Mouse (Mus musculus) heart, adult 2 months (tissue): ENCODE results near the gene Chrd. TPM values are rescaled to one million over a fixed set of nuclear protein-coding genes. Genes with fewer than 3 reads are reported as not detected.

Experiments used
- DNase-seq, 2 experiments: peaks; one replicate each; pipeline ENCODE4 v3.0.0; 2021
- H3K27ac ChIP-seq: fragments of 200-600 bp; 2 replicates; pipeline ENCODE4 v1.8.1; 2022
- H3K27me3 ChIP-seq: fragments of 200-500 bp; 2 replicates; pipeline ENCODE4 v1.6.1; 2012; ENCODE audit warnings: mild to moderate bottlenecking, low read length, inconsistent platforms, mixed read lengths; ENCODE audit not compliant: control insufficient read depth, insufficient read depth
- H3K36me3 ChIP-seq: fragments of 200-500 bp; 2 replicates; pipeline ENCODE4 v1.6.1; 2012; ENCODE audit warnings: low read length, inconsistent platforms; ENCODE audit not compliant: control insufficient read depth, insufficient read depth
- H3K4me1 ChIP-seq: fragments of 200-500 bp; 2 replicates; pipeline ENCODE4 v1.6.1; 2011; ENCODE audit warnings: low read length; ENCODE audit not compliant: control insufficient read depth, insufficient read depth
- H3K4me3 ChIP-seq: fragments of 200-600 bp; 2 replicates; pipeline ENCODE4 v1.8.1; 2022
- H3K79me2 ChIP-seq: fragments of 200-500 bp; replicated peaks from 2 replicates; pipeline ENCODE4 v1.6.1; 2012; ENCODE audit warnings: mild to moderate bottlenecking, inconsistent platforms, low read length, moderate library complexity, mixed read lengths; ENCODE audit not compliant: control insufficient read depth, insufficient read depth
- H3K9ac ChIP-seq: fragments of 200-500 bp; 2 replicates; pipeline ENCODE4 v1.6.1; 2012; ENCODE audit warnings: low read depth, mild to moderate bottlenecking, control low read depth, inconsistent platforms, low read length, mixed read lengths
- CTCF ChIP-seq: fragments of 200-600 bp; IDR thresholded peaks from 2 replicates; pipeline ENCODE4 v1.8.1; 2022; ENCODE audit warnings: antibody characterized with exemption, mild to moderate bottlenecking, moderate library complexity
- EP300 ChIP-seq: fragments of 200-500 bp; IDR thresholded peaks from 2 replicates; pipeline ENCODE4 v1.6.1; 2011; ENCODE audit warnings: low read depth, low read length, control low read depth; ENCODE audit not compliant: insufficient read depth
- POLR2A ChIP-seq: fragments of 200-500 bp; IDR thresholded peaks from 2 replicates; pipeline ENCODE4 v1.6.1; 2011; ENCODE audit warnings: mild to moderate bottlenecking, low read depth, low read length, control low read depth; ENCODE audit not compliant: insufficient read depth
- WGBS: fragments of 180-500 bp; shearing (Covaris S2); methylation state at CpG from one replicate; pipeline ENCODE4 v1.1.7; 2018; 5-methylcytosine and 5-hydroxymethylcytosine counted together
- intact Hi-C: fragments of 180-260 bp; cut with DNase I; formaldehyde crosslinking; loops from one replicate; pipeline ENCODE4 v1.15.1; 2025
- polyA plus RNA-seq: library from polyadenylated mRNA; depleted of rRNA; stranded (reverse); fragments of >200 nt; gene quantifications from 2 replicates; pipeline ENCODE4 v1.2.3, GENCODE M21; 2012
- total RNA-seq, 2 experiments: library from RNA; stranded (reverse); gene quantifications; 2 replicates each; pipeline ENCODE4 v1.2.3; 2021

The Chrd gene
- total and polyA plus RNA-seq, 3 experiments: 2.0 to 4.8 (median 2.2) TPM

DNA sequence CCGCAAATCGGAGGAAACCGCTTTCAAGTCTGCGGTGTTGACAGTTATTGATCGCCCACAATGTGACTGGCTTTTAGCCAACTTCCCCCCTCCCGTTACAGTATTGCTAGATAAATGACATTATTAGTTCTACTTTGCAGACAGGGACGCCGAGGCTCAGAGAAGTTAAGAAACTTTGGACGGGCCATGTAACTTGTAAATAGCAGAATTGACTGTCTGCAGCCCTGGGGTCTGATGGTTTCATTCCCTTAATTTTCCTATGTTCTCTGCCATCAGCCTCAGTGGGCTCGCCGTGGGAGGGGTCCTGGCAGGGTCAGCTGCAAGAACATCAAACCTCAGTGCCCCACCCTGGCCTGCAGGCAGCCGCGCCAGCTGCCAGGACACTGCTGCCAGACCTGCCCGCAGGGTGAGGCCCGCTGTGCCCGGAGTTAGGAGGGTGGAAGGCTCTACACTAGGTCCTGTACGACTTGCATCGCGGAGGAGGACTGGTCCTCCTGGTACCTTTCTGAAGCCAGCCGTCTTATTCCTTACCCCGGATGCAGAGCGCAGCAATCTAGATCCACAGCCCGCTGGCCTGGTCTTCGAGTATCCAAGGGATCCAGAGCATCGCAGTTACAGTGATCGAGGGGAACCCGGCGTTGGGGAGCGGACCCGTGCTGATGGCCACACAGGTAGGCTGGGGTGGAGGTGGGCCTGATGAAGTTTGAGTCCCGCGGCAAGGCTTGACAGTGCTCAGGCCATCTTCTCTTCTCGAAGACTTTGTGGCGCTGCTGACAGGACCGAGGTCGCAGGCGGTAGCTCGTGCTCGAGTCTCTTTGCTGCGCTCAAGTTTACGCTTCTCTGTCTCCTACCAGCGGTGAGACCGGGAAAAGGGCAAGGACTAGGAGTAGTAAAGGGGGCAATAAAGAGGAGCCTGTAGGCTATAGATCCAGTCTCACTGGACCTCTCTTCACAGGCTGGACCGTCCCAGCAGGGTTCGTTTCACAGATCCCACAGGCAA is 1.1 kb downstream of the Chrd start, which contains the start of gene Thpo:
TSS of gene Thpo (minus strand) at position 781 of the 1,000 bp plus-strand sequence.
- H3K27me3 ChIP-seq: peaks cover 2% of the 10 kb centered on the region; the same call in 1 of the 2 replicates
- peak in 1 of 2 experiments; percentile 26 for DNase-seq
- intact Hi-C loops: no loop called here
- peak within 1 kb of the TSS; percentile 6 for H3K9ac ChIP-seq
- no peaks in the 10 kb centered on the region; the same call in 1 of the 2 replicates for H3K4me1 ChIP-seq
- H3K36me3 ChIP-seq: no peaks in the 10 kb centered on the region
- WGBS: 10% methylated on average over 45 of the region's 45 CpGs
- TF ChIP-seq POLR2A (no peak), EP300 (no peak), CTCF (no peak)
- H3K79me2 ChIP-seq: no peaks in the 10 kb centered on the region
- H3K27ac ChIP-seq: peak within 1 kb of the TSS; percentile 36
- H3K4me3 ChIP-seq: peak within 1 kb of the TSS; percentile 59

DNA sequence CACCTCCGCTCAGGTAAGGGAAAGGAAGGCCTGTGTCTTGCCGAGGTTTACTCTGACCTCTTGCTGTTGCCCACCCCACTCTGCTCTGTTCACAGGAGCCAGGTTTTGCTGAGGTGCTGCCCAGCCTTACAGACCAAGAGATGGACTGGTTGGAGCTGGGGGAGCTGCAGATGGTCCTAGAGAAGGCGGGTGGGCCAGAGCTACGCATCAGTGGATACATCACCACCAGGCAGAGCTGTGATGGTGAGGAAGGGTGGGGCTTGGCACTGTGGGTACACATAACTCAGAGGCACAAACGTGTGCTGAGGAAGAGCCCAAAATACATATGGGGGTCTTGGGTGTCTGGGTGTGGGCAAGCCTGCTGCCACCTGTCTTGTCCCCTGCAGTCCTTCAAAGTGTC is 2.7 kb downstream of the Chrd start:
- Histone ChIP-seq H3K36me3 (no peaks in the 10 kb centered on the region), H3K4me3 (no peak overlapping the region), H3K9ac (no peak overlapping the region), H3K4me1 (no peaks in the 10 kb centered on the region; the same call in 1 of the 2 replicates), H3K27me3 (peaks cover 2% of the 10 kb centered on the region; the same call in 1 of the 2 replicates), H3K27ac (no peak overlapping the region), H3K79me2 (no peaks in the 10 kb centered on the region)
- peak in 1 of 2 experiments; percentile 10 for DNase-seq
- WGBS: 71% methylated on average over 5 of the region's 5 CpGs
- TF ChIP-seq EP300 (no peak), POLR2A (no peak), CTCF (no peak)
- intact Hi-C loops: no loop called here

DNA sequence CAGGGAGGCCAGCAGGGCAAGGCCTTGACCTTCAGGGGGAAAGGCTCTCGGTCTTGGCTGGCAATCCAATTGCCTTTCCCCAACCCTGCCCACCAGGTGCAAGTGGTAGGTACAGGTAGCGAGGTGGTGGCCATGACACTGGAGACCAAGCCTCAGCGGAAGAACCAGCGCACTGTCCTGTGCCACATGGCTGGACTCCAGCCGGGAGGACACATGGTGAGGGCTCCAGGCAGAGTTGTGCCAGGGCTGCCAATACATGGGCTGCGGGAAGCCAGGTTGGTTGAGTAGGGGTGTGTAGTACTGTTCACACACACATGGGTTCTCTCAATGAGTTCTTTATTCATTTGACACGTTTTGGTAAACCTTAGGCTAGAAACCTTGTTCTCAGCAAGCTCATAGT is 3.2 kb downstream of the Chrd start:
- peak in 1 of 2 experiments; percentile 12 for DNase-seq
- Histone ChIP-seq H3K9ac (no peak overlapping the region), H3K4me1 (no peaks in the 10 kb centered on the region; the same call in 1 of the 2 replicates), H3K27me3 (peaks cover 2% of the 10 kb centered on the region; the same call in 1 of the 2 replicates), H3K36me3 (no peaks in the 10 kb centered on the region), H3K4me3 (no peak overlapping the region), H3K27ac (no peak overlapping the region), H3K79me2 (no peaks in the 10 kb centered on the region)
- TF ChIP-seq EP300 (no peak), CTCF (no peak), POLR2A (no peak)
- WGBS: 84% methylated on average over 7 of the region's 7 CpGs
- intact Hi-C loops: no loop called here

DNA sequence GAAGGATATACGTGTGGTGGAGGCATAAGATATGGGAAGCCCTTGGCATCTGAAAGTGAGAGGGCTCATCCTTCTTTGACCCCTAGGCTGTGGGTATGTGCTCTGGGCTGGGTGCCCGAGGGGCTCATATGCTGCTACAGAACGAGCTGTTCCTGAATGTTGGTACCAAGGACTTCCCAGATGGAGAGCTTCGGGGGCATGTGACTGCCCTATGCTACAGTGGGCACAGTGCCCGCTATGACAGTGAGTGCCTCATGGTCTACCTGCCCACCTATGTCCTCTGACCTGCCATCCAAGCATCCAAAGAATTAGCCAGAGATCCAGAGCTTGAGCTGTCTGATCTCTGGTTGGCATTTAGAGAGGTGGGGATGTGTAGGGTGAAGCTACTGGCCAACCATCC is 3.9 kb downstream of the Chrd start:
- TF ChIP-seq POLR2A (no peak), CTCF (no peak), EP300 (no peak)
- 79% methylated on average over 5 of the region's 5 CpGs for WGBS
- no peak overlapping the region for H3K27ac ChIP-seq
- H3K9ac ChIP-seq: no peak overlapping the region
- intact Hi-C loops: no loop called here
- no peak overlapping the region for H3K4me3 ChIP-seq
- peak in 1 of 2 experiments; percentile 15 for DNase-seq
- H3K79me2 ChIP-seq: no peaks in the 10 kb centered on the region
- peaks cover 2% of the 10 kb centered on the region; the same call in 1 of the 2 replicates for H3K27me3 ChIP-seq
- H3K4me1 ChIP-seq: no peaks in the 10 kb centered on the region; the same call in 1 of the 2 replicates
- H3K36me3 ChIP-seq: no peaks in the 10 kb centered on the region

DNA sequence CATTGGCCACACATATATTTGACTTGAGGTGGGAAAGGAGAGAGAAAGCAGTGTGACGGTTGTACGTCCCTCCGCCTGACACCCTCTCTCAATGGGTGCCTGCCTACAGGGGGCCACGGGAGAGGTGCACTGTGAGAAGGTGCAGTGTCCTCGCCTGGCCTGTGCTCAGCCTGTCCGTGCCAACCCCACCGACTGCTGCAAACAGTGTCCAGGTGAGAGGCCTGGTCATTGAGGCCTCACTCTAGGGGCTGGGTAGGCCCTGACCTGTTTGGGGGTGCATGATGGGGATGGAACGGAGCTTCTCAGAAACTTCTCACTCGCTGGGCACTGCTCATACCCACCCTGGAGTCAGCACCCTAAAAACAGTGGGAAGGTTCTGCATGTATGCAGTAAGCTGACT is 6.9 kb downstream of the Chrd start:
- Histone ChIP-seq H3K27ac (no peak overlapping the region), H3K36me3 (no peaks in the 10 kb centered on the region), H3K27me3 (no peaks in the 10 kb centered on the region; the same call in 1 of the 2 replicates), H3K4me1 (no peaks in the 10 kb centered on the region), H3K79me2 (no peaks in the 10 kb centered on the region), H3K9ac (no peak overlapping the region), H3K4me3 (no peak overlapping the region)
- intact Hi-C loops: no loop called here
- DNase-seq: no peak
- TF ChIP-seq CTCF: no peak
- TF ChIP-seq EP300: no peak
- no peak for TF ChIP-seq POLR2A
- WGBS: 87% methylated on average over 9 of the region's 9 CpGs

DNA sequence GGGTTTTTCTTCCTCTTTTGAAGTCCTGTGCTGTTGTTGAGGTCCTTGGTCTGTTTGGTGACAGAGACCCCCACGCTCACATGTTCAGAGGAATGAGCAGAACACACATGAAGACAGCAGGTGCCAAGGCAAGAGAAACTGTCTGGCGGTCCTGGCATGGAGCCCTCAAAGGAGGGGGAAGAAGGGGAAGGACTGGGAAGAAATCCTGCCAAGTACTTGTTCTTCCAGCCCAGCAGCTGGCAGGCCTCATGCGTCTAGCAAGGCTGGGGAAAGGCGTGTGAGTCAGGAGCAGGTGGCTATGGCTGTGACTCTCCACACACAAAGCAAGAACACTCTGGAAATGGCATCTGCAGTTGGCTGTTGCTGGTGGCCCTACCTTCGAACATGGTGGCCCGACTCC is 13.7 kb downstream of the Chrd start:
- Histone ChIP-seq H3K4me3 (no peak overlapping the region), H3K79me2 (no peaks in the 10 kb centered on the region), H3K27ac (no peak overlapping the region), H3K4me1 (no peaks in the 10 kb centered on the region; the same call in 1 of the 2 replicates), H3K36me3 (no peaks in the 10 kb centered on the region), H3K27me3 (no peaks in the 10 kb centered on the region), H3K9ac (no peak overlapping the region)
- TF ChIP-seq POLR2A (no peak), CTCF (no peak), EP300 (peak; percentile 86)
- DNase-seq: peak; percentile 80 to 85
- 51% methylated on average over 6 of the region's 6 CpGs for whole genome bisulfite sequencing
- intact Hi-C loops: no loop called here
